Mouse (Mus musculus): Measurements from ENCODE around the gene Rpl22.

The Rpl22 gene

GRCm38 (mm10) chr4:152325574-152326411 is at the start of gene Rpl22:
Gene Rpl22 (plus strand): TSS chr4:152325742.
- peak; percentile 88 to 91 for DNase-seq (ENCODE audit: low spot score in 2 of 2)

GRCm38 (mm10) chr4:152276389-152277347 is 48.9 kb upstream of the Rpl22 start:
- no peak for DNase-seq (ENCODE audit: low spot score in 2 of 2)

GRCm38 (mm10) chr4:152277916-152278315 is 47.6 kb upstream of the Rpl22 start:
- DNase-seq (ENCODE audit: low spot score in 2 of 2) = no peak

- no peak for DNase-seq (ENCODE audit: low spot score in 2 of 2)
Observed at GRCm38 (mm10) chr4:152278986-152279385, 46.6 kb upstream of the Rpl22 start.

- DNase-seq (ENCODE audit: low spot score in 2 of 2) = no peak
Observed at GRCm38 (mm10) chr4:152281601-152282000, 43.9 kb upstream of the Rpl22 start.

- DNase-seq (ENCODE audit: low spot score in 2 of 2) = no peak
Observed at GRCm38 (mm10) chr4:152282721-152283120, 42.8 kb upstream of the Rpl22 start.

- peak; percentile 81 to 94 for DNase-seq (ENCODE audit: low spot score in 2 of 2)
Observed at GRCm38 (mm10) chr4:152283186-152283950, 42.2 kb upstream of the Rpl22 start.

GRCm38 (mm10) chr4:152285505-152285904 is 40.0 kb upstream of the Rpl22 start:
- DNase-seq (ENCODE audit: low spot score in 2 of 2) = peak in 1 of 2 experiments; percentile 39

GRCm38 (mm10) chr4:152286183-152286582 is 39.4 kb upstream of the Rpl22 start:
- no peak for DNase-seq (ENCODE audit: low spot score in 2 of 2)

- peak; percentile 56 to 88 for DNase-seq (ENCODE audit: low spot score in 2 of 2)
Observed at GRCm38 (mm10) chr4:152286887-152287286, 38.7 kb upstream of the Rpl22 start.

- no peak for DNase-seq (ENCODE audit: low spot score in 2 of 2)
Observed at GRCm38 (mm10) chr4:152287317-152288120, 38.0 kb upstream of the Rpl22 start.

- DNase-seq (ENCODE audit: low spot score in 2 of 2) = no peak
Observed at GRCm38 (mm10) chr4:152288398-152288945, 37.1 kb upstream of the Rpl22 start.

- no peak for DNase-seq (ENCODE audit: low spot score in 2 of 2)
Observed at GRCm38 (mm10) chr4:152290385-152290784, 35.2 kb upstream of the Rpl22 start.

GRCm38 (mm10) chr4:152290991-152291390 is 34.6 kb upstream of the Rpl22 start:
- no peak for DNase-seq (ENCODE audit: low spot score in 2 of 2)

- DNase-seq (ENCODE audit: low spot score in 2 of 2) = no peak
Observed at GRCm38 (mm10) chr4:152291562-152291961, 34.0 kb upstream of the Rpl22 start, which contains the start of gene Hes3. Gene Hes3 (minus strand): TSS chr4:152291662.

- no peak for DNase-seq (ENCODE audit: low spot score in 2 of 2)
Observed at GRCm38 (mm10) chr4:152292102-152292765, 33.3 kb upstream of the Rpl22 start.

GRCm38 (mm10) chr4:152294188-152294929 is 31.2 kb upstream of the Rpl22 start:
- DNase-seq (ENCODE audit: low spot score in 2 of 2) = no peak

- DNase-seq (ENCODE audit: low spot score in 2 of 2) = no peak
Observed at GRCm38 (mm10) chr4:152295916-152296315, 29.6 kb upstream of the Rpl22 start.

- DNase-seq (ENCODE audit: low spot score in 2 of 2) = no peak
Observed at GRCm38 (mm10) chr4:152296371-152296770, 29.2 kb upstream of the Rpl22 start.

All from spleen, postnatal 4 days (tissue).